Mouse (Mus musculus): ENCODE results near the gene Tspo2. TPM values are rescaled to one million over a fixed set of nuclear protein-coding genes. Genes with fewer than 3 reads are reported as not detected.

Tspo2 gene
- 2.6 and 2.9 TPM in 2 replicates for polyA plus RNA-seq (2014; fragmentation: Nextera tagmentation; extraction: Ambion mirVana)

GRCm38 (mm10) chr17:48451353-48451675, at the start of gene Tspo2:
Tspo2 (minus strand) TSS chr17:48451522.
- no peak for ATAC-seq (ENCODE audit: low read depth)
- H3K9ac ChIP-seq (ENCODE audit: low read depth, low read length): no peak within 1 kb of the TSS

DNA sequence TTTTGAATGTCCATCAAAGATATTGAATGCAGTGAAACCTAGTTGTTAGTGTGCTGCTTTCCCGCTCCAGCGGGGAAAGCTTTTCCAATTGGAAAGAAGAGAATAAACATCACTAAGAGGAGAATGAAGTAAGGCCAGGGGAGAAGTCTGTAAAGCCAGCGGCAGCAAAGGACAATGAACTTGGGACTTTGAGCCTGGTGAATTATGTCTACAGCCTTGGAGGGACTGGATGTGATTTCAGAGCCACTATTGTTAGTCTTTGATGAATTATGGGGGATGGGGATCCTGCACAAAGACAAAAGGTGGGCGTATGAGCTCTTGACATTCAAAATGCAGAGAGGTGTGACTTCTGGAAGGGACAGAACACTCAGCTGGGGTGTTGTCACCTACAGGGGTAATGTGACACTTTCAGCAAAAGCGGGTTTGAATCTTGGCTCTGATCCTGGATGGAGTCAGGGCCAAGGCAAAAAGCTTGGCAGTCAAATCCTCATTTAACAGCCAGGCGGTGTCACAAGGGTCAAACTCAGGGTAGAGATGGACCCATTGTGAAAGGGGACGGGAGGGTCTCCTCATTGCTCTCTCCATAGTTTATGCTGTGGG, 49.6 kb upstream of the Tspo2 start:
- Histone ChIP-seq H3K27ac (replicated peaks; ENCODE audit: low read depth, low read length) (no peak overlapping the region), H3K4me2 (ENCODE audit: low read depth, low read length) (no peak overlapping the region)
- WGBS: 82% methylated on average over 7 of the region's 7 CpGs

More at GRCm38 (mm10) chr17:48451353-48451675, at the start of gene Tspo2:
- no peaks in the 10 kb centered on the region for H3K36me3 ChIP-seq (ENCODE audit: control insufficient read depth, insufficient read depth, low read length)
- H3K4me3 ChIP-seq (ENCODE audit: low read depth, low read length): no peak within 1 kb of the TSS
- no peak within 1 kb of the TSS for H3K27ac ChIP-seq (replicated peaks; ENCODE audit: low read depth, low read length)
- H3K9me3 ChIP-seq (ENCODE audit: control insufficient read depth, low read length): no peaks in the 10 kb centered on the region
- no peak for DNase-seq (ENCODE audit: low spot score)
- WGBS: 54% methylated on average over 7 of the region's 7 CpGs
- no peaks in the 10 kb centered on the region for H3K4me1 ChIP-seq (ENCODE audit: control insufficient read depth, insufficient read depth, low read length)
- H3K27me3 ChIP-seq (replicated peaks; ENCODE audit: control insufficient read depth, insufficient read depth, low read length): no peaks in the 10 kb centered on the region
- no peak within 1 kb of the TSS for H3K4me2 ChIP-seq (ENCODE audit: low read depth, low read length)

DNA sequence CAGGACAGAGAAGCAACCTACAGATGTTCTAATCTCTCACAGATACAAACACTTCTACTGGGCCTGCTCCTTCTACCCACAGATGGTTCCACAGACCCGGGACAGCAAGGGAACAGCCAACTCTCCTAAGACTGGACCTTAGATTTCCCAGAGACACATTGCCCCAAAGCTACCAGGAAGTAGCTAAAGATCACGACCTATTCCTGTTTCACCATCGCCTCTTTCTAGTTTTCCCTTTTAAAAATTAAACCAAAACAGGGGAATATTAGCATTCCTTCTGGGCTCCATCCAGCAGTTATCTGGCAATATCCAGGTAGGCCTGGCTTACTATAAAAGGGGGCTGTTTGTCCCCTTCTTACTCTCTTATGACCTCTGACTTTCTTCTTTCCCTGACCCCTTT, 46.7 kb upstream of the Tspo2 start:
- ATAC-seq (ENCODE audit: low read depth): no peak
- Histone ChIP-seq H3K9me3 (ENCODE audit: control insufficient read depth, low read length) (no peaks in the 10 kb centered on the region), H3K4me2 (ENCODE audit: low read depth, low read length) (no peak overlapping the region), H3K27ac (replicated peaks; ENCODE audit: low read depth, low read length) (no peak overlapping the region), H3K4me1 (ENCODE audit: control insufficient read depth, insufficient read depth, low read length) (no peaks in the 10 kb centered on the region), H3K4me3 (ENCODE audit: low read depth, low read length) (no peak overlapping the region), H3K36me3 (ENCODE audit: control insufficient read depth, insufficient read depth, low read length) (no peaks in the 10 kb centered on the region), H3K27me3 (replicated peaks; ENCODE audit: control insufficient read depth, insufficient read depth, low read length) (no peaks in the 10 kb centered on the region), H3K9ac (ENCODE audit: low read depth, low read length) (no peak overlapping the region)
- DNase-seq (ENCODE audit: low spot score): no peak
- WGBS: 69% methylated on average over 3 of the region's 3 CpGs

More for the DNA sequence above, 49.6 kb upstream of the Tspo2 start:
- no peaks in the 10 kb centered on the region for H3K27me3 ChIP-seq (replicated peaks; ENCODE audit: control insufficient read depth, insufficient read depth, low read length)
- H3K9ac ChIP-seq (ENCODE audit: low read depth, low read length): no peak overlapping the region
- H3K9me3 ChIP-seq (ENCODE audit: control insufficient read depth, low read length): no peaks in the 10 kb centered on the region
- no peak overlapping the region for H3K4me3 ChIP-seq (ENCODE audit: low read depth, low read length)
- no peak for ATAC-seq (ENCODE audit: low read depth)
- no peaks in the 10 kb centered on the region for H3K36me3 ChIP-seq (ENCODE audit: control insufficient read depth, insufficient read depth, low read length)
- no peaks in the 10 kb centered on the region for H3K4me1 ChIP-seq (ENCODE audit: control insufficient read depth, insufficient read depth, low read length)
- DNase-seq (ENCODE audit: low spot score): no peak

DNA sequence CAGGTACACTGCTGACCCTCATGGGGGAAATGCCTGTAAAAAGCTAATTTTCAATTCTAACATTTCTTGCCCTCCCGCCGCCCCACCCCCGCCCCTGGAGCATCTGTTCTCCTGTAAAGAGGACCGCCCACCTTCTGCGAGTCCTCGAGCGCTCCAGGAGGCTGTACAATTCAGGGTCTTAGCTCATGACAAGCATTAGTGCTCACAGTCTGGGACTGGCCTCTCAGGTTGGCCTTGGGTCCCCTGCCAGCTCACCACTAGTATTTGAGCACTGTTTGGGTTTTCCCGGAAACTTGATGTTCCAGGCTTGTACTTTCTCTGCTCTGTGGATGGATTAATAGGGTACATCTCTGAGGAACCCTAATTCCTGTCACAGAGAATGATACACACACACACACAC, 42.7 kb upstream of the Tspo2 start:
- ATAC-seq (ENCODE audit: low read depth) (peak; percentile 44; the same call in 1 of the 2 replicates), DNase-seq (ENCODE audit: low spot score) (no peak)
- H3K27ac ChIP-seq (replicated peaks; ENCODE audit: low read depth, low read length): no peak overlapping the region

DNA sequence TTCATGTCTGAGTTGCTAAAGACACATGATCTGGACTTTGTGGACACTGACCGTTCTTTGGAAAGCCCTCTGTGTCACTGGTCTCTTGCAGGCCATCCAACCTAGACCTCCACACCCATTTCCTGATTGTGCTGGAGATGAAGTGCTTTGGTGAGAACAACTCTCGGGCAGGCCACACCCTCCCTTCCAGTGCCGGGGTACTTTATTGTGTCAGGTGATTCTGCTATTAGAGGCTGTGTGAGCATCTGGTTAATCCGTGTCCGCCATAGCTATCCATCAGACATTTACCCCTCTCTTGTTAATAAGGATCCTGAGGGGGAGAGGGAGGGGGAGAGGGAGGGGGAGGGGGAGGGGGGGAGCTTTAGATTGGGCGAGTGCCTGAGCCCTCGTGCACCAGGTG, 42.3 kb upstream of the Tspo2 start:
- no peak overlapping the region for H3K4me2 ChIP-seq (ENCODE audit: low read depth, low read length)
- H3K27ac ChIP-seq (replicated peaks; ENCODE audit: low read depth, low read length): no peak overlapping the region
- H3K4me3 ChIP-seq (ENCODE audit: low read depth, low read length): no peak overlapping the region
- no peaks in the 10 kb centered on the region for H3K4me1 ChIP-seq (ENCODE audit: control insufficient read depth, insufficient read depth, low read length)
- no peak for DNase-seq (ENCODE audit: low spot score)
- no peaks in the 10 kb centered on the region for H3K27me3 ChIP-seq (replicated peaks; ENCODE audit: control insufficient read depth, insufficient read depth, low read length)
- H3K9me3 ChIP-seq (ENCODE audit: control insufficient read depth, low read length): no peaks in the 10 kb centered on the region
- H3K9ac ChIP-seq (ENCODE audit: low read depth, low read length): no peak overlapping the region
- WGBS: 52% methylated on average over 7 of the region's 7 CpGs
- peak; percentile 53; the same call in 1 of the 2 replicates for ATAC-seq (ENCODE audit: low read depth)
- H3K36me3 ChIP-seq (ENCODE audit: control insufficient read depth, insufficient read depth, low read length): no peaks in the 10 kb centered on the region

More for the DNA sequence above, 42.7 kb upstream of the Tspo2 start:
- Histone ChIP-seq H3K9me3 (ENCODE audit: control insufficient read depth, low read length) (no peaks in the 10 kb centered on the region), H3K4me1 (ENCODE audit: control insufficient read depth, insufficient read depth, low read length) (no peaks in the 10 kb centered on the region), H3K9ac (ENCODE audit: low read depth, low read length) (no peak overlapping the region), H3K36me3 (ENCODE audit: control insufficient read depth, insufficient read depth, low read length) (no peaks in the 10 kb centered on the region), H3K4me2 (ENCODE audit: low read depth, low read length) (no peak overlapping the region), H3K4me3 (ENCODE audit: low read depth, low read length) (no peak overlapping the region), H3K27me3 (replicated peaks; ENCODE audit: control insufficient read depth, insufficient read depth, low read length) (no peaks in the 10 kb centered on the region)
- 47% methylated on average over 8 of the region's 8 CpGs for WGBS

DNA sequence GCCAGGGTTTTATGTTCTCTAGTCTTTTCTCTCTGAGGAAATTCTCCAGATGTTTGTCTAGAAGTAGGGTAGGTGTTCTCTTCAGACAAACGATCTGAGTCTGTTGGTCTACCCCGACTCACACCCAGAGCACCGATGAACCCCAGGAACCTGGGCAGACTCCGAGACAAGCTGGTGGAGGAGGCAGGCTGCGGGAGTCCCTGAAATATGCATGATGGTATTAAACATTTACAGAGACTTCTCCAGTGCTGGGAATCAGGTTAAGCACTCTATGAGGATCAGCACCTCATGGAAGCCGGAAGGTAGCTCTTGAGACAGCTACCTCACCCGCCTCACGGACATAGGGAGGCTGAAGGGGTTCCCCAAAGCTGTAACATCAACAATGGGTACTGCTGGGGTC, 41.3 kb upstream of the Tspo2 start:
- ATAC-seq (ENCODE audit: low read depth) (no peak), DNase-seq (ENCODE audit: low spot score) (no peak)
- no peaks in the 10 kb centered on the region for H3K36me3 ChIP-seq (ENCODE audit: control insufficient read depth, insufficient read depth, low read length)
- no peak overlapping the region for H3K27ac ChIP-seq (replicated peaks; ENCODE audit: low read depth, low read length)
- H3K9me3 ChIP-seq (ENCODE audit: control insufficient read depth, low read length): no peaks in the 10 kb centered on the region
- no peaks in the 10 kb centered on the region for H3K27me3 ChIP-seq (replicated peaks; ENCODE audit: control insufficient read depth, insufficient read depth, low read length)
- 92% methylated on average over 8 of the region's 8 CpGs for WGBS
- no peak overlapping the region for H3K4me3 ChIP-seq (ENCODE audit: low read depth, low read length)
- H3K9ac ChIP-seq (ENCODE audit: low read depth, low read length): no peak overlapping the region
- no peaks in the 10 kb centered on the region for H3K4me1 ChIP-seq (ENCODE audit: control insufficient read depth, insufficient read depth, low read length)
- no peak overlapping the region for H3K4me2 ChIP-seq (ENCODE audit: low read depth, low read length)

DNA sequence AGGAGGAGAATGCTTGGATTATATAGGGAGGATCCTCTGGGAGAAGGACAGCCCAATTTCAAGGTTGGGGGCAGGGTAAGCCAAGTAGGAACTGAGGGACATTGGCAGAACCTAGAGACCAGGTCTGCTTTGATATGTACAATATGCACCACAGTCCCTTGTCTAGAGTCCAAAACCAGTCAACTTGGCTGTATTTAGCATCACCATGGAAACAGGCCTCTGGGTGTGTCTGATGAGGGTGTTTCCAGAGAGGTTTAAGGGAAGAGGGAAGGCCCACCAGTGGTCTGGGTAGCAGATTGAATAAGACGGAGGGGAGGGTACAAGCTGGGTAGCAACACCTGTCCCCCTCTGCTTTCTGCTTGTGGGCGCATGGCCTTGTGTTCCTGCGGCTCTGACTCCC, 38.1 kb upstream of the Tspo2 start:
- H3K27ac ChIP-seq (replicated peaks; ENCODE audit: low read depth, low read length): no peak overlapping the region
- H3K4me1 ChIP-seq (ENCODE audit: control insufficient read depth, insufficient read depth, low read length): no peaks in the 10 kb centered on the region
- no peaks in the 10 kb centered on the region for H3K27me3 ChIP-seq (replicated peaks; ENCODE audit: control insufficient read depth, insufficient read depth, low read length)
- no peak overlapping the region for H3K9ac ChIP-seq (ENCODE audit: low read depth, low read length)
- no peaks in the 10 kb centered on the region for H3K9me3 ChIP-seq (ENCODE audit: control insufficient read depth, low read length)
- H3K4me3 ChIP-seq (ENCODE audit: low read depth, low read length): no peak overlapping the region
- DNase-seq (ENCODE audit: low spot score): no peak
- no peaks in the 10 kb centered on the region for H3K36me3 ChIP-seq (ENCODE audit: control insufficient read depth, insufficient read depth, low read length)
- H3K4me2 ChIP-seq (ENCODE audit: low read depth, low read length): no peak overlapping the region
- WGBS: 91% methylated on average over 3 of the region's 3 CpGs
- ATAC-seq (ENCODE audit: low read depth): no peak

DNA sequence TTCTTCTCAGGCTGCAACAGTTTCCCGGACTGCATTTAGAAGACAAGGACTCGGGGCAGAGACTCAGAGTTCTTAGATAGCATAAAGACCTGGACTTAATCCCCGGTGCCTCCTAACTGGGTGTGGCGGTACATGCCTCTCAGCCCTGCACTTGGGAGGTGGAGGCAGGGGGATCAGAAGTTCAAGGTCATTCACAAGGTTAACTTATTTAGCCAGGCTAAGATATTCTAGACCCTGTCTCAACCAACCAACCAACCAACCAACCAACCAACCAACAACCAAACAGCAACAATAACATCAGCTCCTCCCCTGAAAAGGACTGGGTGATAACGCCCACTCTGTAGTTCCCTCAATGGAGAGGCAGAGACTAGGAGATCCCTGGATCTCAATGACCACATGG, 32.9 kb upstream of the Tspo2 start:
- Histone ChIP-seq H3K4me3 (ENCODE audit: low read depth, low read length) (no peak overlapping the region), H3K9me3 (ENCODE audit: control insufficient read depth, low read length) (no peaks in the 10 kb centered on the region), H3K4me1 (ENCODE audit: control insufficient read depth, insufficient read depth, low read length) (no peaks in the 10 kb centered on the region), H3K4me2 (ENCODE audit: low read depth, low read length) (no peak overlapping the region), H3K9ac (ENCODE audit: low read depth, low read length) (no peak overlapping the region), H3K27ac (replicated peaks; ENCODE audit: low read depth, low read length) (no peak overlapping the region), H3K27me3 (replicated peaks; ENCODE audit: control insufficient read depth, insufficient read depth, low read length) (no peaks in the 10 kb centered on the region), H3K36me3 (ENCODE audit: control insufficient read depth, insufficient read depth, low read length) (no peaks in the 10 kb centered on the region)
- ATAC-seq (ENCODE audit: low read depth): no peak
- no peak for DNase-seq (ENCODE audit: low spot score)
- WGBS: 87% methylated on average over 5 of the region's 5 CpGs

GRCm38 (mm10) chr17:48483764-48484163, 32.4 kb upstream of the Tspo2 start:
- Histone ChIP-seq H3K9ac (ENCODE audit: low read depth, low read length) (no peak overlapping the region), H3K36me3 (ENCODE audit: control insufficient read depth, insufficient read depth, low read length) (no peaks in the 10 kb centered on the region), H3K4me1 (ENCODE audit: control insufficient read depth, insufficient read depth, low read length) (no peaks in the 10 kb centered on the region), H3K4me3 (ENCODE audit: low read depth, low read length) (no peak overlapping the region), H3K27ac (replicated peaks; ENCODE audit: low read depth, low read length) (no peak overlapping the region), H3K9me3 (ENCODE audit: control insufficient read depth, low read length) (no peaks in the 10 kb centered on the region), H3K4me2 (ENCODE audit: low read depth, low read length) (no peak overlapping the region), H3K27me3 (replicated peaks; ENCODE audit: control insufficient read depth, insufficient read depth, low read length) (no peaks in the 10 kb centered on the region)
- ATAC-seq (ENCODE audit: low read depth) (no peak), DNase-seq (ENCODE audit: low spot score) (no peak)
- WGBS: 79% methylated on average over 5 of the region's 5 CpGs

Data from embryonic facial prominence, embryonic 14.5 days (tissue).